Mouse (Mus musculus) ovary, postnatal 10 days (tissue): Measurements from ENCODE around the gene Rtbdn.
"Not testable (repeated sequence)": the region's sequence is repeated elsewhere in the genome, so short reads cannot be mapped to it uniquely, and the experiment has no call there.

Experiments
- DNase-seq: peaks from one replicate; pipeline ENCODE4 v3.0.0; 2022; ENCODE audit warnings: low spot score

Gene Rtbdn

DNA sequence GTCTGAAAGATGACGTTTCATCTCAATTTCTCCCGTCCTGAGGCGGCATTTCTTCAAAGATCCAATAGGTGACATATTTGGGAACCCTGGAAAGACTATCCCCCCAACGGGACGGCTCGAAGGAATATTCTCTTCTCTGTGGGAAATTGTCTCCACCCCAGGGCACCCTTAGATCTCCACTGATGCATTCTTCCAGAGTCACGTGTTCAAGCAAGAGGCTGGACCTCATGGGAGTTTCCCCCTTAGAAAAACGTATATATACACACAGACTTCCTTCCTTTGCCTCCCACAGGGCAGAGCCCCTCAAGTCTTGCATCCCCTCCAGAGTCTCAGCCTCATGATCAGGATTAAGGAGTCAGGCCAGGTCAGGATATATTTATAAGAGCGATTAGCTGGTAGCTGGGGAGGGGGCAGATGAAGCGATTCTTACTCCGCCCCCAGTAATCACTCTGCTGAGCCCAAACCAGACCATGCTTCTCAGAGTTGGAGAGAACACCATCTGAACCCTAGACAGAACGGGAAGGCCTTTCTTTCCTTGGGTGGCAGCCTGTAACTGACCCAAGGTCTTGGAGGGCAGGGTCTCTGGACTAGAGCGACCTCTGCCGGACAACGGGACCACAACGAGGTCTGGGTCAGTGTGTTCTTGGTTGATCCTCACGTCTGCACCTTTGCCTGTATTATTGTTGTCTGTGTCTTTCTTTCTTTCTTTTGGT is at the start of gene Rtbdn:
Gene Rtbdn (plus strand): TSS at position 464 of the 713 bp plus-strand sequence.
- no peak for DNase-seq

DNA sequence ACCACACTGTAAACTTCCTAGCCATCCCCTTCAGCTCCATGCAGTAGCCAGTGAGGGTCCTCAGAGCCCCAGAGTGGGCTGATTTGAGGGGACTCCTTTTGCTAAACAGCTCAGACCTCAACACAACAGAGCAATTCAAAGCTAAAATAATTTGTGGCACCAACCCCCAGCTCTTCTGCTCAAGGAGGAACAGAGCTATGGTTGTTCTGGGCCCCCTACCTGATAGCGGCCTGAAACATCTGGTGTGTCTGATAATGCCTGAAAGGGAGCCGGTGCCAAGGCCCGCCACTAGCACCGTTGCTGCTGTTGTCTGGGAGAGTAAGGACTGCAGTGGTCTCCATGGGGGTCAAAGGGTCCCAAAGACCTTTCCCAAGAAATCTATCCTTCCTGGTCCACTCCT is 45.7 kb upstream of the Rtbdn start:
- no peak for DNase-seq

DNA sequence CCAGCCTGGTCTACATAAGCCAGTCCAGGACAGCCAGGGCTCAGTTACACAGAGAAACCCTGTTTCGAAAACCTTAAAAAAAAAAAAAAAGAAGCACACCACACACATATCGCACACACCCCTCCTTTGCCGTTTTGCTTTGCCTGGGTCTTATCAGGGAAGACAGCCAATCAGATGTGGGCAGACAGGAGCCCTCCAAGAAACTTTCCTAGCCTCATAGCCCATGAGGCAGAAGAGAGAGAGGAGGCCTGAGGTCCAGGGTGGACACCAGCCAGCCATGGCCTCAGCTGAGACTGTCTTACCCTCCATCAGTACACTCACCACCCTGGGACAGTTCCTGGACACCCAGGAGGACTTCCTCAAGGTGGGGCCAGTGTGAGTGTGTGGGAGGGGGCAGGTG is 45.0 kb upstream of the Rtbdn start, which contains the start of gene Klf1:
Gene Klf1 (plus strand): TSS at position 177 of the 400 bp plus-strand sequence.
- DNase-seq = no peak

DNA sequence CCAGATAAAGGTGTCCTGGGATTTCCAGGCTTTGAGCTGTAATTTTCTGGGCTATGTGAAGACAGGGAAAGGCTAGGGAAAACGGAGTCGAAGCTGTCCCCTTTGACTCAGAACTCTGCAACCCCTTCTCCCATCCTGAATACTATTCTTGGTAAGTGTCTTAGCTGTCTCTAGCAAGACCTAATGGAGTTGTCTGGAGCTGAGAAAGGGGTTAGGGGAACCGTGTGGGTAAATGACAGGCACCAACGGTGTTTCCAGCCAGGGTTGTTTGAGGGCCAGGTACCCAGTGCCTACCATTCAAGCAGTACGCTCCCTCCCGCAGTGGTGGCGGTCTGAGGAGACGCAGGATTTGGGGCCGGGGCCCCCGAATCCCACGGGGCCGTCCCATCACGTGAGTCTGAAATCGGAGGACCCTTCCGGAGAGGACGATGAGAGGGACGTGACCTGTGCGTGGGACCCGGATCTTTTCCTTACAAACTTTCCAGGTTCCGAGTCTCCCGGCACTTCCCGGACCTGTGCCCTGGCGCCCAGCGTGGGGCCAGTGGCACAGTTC is 44.3 kb upstream of the Rtbdn start:
- no peak for DNase-seq

DNA sequence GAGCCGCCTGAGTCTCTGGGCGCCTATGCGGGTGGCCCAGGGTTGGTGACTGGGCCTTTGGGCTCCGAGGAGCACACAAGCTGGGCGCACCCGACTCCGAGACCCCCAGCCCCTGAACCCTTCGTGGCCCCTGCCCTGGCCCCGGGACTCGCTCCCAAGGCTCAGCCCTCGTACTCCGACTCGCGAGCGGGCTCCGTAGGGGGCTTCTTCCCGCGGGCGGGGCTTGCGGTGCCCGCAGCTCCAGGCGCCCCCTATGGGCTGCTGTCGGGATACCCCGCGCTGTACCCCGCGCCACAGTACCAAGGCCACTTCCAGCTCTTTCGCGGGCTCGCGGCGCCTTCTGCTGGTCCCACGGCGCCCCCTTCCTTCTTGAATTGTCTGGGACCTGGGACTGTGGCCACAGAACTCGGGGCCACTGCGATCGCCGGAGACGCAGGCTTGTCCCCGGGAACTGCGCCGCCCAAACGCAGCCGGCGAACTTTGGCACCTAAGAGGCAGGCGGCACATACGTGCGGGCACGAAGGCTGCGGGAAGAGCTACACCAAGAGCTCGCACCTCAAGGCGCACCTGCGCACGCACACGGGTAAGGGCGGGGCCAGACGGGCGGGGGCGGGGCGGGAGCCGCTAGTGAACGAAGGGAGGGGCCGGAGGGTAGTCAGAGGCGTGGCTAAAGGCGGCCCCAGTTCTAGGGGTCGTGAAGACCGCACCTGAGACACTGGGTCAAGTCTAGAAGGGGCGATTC is 43.7 kb upstream of the Rtbdn start:
- DNase-seq = peak; percentile 90

DNA sequence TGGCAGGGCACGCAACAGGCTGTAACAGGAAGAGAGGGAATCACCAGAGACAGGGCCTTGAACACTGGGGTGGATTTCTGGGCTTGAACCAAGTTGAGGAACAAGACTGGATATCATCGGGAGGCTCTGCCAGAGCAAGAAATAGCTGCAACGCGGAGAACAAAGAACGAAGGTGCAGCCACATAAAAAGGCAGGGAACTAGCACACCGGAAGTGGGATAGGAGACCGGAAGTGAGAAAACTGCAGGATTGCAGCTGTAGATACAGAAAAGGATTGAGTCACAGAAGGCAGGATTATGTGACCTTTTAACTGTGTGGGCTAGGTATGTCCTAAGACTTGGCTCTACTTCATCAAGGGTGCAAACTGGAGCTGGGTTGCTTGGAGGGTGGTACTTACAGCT is 42.4 kb upstream of the Rtbdn start:
- no peak for DNase-seq

DNA sequence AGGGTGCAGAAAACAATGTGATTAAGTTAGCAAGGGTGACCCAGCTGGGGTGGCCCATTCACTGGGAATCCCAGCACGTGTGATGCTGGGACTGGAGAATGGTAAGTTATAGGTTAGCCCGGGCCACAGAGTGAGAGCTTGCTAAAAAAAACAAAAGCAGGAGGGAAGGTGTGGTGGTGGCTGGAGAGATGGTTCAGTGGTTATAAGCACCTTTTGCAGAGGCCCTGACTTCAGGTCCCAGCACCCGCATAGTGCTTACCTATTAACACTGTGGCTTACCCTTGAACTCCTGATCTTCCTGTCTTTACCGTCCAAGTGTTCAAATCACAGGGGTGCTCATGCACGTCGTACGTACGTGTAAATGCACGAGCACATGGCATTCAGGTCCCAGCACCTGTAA is 39.8 kb upstream of the Rtbdn start:
- DNase-seq = no peak

DNA sequence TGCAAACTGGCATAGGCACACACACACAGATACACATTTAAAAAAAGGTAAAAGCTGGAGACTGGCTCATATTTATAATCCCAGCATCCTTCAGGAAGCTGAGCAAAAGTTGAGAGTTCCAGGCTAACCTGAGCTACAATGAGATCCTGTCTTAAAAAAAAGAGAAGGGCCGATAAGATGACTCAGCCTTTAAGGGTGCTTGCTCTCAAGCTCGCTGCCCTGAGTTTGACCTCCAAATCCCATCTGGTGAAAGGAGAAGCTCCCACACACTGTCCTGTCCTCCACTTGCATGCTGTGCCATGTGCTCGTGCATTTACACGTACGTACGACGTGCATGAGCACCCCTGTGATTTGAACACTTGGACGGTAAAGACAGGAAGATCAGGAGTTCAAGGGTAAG is 39.3 kb upstream of the Rtbdn start:
- DNase-seq = no peak

DNA sequence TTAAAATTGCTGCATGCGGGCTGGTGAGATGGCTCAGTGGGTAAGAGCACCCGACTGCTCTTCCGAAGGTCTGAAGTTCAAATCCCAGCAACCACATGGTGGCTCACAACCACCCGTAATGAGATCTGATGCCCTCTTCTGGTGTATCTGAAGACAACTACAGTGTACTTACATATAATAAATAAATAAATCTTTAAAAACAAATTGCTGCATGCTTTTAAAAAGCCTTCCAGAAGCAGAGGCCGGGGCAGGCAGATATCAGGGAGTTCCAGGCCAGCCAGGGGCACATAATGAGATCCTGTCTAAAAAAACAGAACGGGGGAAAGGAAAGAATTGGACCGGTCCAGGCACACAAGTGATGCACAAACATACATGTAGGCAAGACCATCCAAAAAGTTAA is 38.8 kb upstream of the Rtbdn start:
- DNase-seq = not testable (repeated sequence)

DNA sequence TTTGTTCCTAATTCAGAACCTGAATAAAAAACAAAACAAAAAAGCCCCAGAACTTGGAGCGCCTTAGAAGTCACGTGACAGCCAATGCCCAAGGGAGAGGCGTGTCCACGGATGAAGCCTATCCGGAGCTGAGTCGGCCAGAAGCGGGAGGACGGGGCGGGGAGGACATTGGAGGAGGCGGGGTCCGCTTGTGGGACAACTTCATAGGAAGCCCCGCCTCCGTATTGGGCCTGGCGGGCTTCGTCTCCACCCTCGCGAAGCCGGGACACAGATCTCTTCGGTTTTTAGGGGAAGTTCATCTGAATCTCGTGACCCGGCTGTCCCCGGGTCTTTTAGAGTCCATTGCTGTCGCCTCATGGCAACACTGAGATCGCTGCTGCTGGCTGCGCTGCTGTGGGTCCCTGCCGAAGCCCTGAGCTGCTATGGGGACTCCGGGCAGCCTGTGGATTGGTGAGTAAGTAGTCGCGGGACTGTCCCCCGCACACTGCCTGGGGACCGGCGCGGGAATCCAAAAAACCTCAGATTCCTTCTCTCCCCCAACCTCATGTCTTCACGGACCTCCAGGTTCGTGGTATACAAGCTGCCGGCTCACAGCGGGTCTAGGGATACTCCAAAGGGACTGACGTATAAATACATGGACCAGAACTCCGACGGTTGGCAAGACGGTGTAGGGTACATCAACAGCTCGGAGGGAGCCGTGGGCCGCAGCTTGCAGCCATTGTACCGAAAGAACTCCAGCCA is 38.2 kb upstream of the Rtbdn start, which contains the start of gene Dnase2a:
Gene Dnase2a (plus strand): TSS at position 140 of the 741 bp plus-strand sequence.
- peak; percentile 74 for DNase-seq

DNA sequence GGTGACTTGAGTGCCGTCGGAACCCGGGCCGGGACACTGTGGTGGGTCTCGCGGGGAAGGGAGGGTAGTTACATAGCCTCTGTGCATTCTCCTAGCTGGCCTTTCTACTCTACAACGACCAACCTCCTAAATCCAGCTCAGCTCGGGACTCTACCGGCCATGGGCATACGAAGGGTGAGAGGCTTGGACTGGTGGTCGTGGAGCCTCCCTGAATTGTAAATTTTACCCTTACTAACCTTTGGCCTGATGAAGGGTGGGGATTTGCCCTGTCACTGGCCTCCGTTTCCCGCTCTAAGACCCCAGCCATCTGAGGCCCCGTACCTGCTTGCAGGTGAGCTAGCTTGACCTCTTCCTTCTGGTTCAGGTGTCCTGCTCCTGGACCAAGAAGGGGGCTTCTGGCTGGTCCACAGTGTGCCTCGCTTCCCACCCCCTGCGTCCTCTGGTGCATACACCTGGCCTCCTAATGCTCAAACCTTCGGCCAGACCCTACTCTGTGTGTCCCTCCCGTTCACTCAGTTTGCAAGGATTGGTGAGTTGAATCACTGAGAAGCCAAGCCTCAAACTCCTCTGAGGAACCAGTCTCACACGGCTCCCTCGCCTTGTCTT is 37.5 kb upstream of the Rtbdn start:
- DNase-seq = no peak

DNA sequence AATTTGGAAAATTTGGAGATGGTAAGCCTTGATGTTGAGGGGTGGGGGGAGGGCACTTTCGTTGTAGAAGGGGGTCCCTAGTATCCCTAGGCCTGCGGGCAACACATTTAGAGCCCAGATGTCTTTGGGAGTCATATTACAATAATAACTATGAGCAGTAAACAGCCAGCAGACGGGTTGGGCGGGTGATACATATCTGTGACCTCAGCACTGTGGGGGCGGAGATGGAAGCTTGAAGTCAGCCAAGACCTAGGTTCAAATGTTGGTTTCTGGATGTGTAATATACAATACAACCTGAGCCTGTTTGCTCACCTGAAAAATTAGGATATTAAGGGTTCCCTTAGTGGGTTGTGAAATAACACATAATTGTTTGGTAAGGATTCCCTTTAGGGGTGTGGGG is 36.8 kb upstream of the Rtbdn start:
- no peak for DNase-seq

DNA sequence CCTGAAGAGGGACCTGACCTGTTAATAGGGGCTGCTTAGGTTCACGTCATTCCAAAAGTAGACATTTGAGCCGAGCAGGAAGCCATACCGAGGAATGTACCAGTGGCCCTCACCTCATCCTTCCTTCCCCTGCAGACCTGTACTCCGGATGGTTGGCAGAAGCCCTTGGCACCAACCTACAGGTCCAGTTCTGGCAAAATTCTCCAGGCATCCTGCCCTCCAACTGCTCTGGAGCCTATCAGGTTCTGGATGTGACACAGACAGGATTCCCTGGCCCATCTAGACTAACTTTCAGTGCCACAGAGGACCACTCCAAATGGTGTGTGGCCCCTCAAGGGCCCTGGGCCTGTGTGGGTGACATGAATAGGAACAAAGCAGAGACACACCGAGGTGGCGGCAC is 36.2 kb upstream of the Rtbdn start:
- DNase-seq = no peak

DNA sequence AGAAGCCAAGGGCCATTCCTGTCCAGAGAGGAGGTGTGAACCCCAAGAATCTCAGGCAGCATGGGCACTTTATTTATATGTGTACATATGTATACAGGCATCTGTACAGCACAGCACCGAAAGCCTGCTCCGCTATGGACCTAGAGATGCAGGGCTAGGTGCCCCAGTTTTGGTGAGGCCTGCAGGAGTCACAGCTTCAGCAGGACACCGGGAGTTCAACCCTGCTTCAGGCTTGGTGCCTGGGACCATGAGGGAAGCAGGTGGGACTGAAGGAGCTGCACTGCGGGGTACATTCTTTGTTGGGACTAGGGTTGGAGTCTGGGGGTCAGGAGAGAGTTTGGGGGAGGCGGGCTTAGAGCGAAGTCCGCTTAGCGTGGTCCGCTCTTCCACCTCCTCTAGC is 34.9 kb upstream of the Rtbdn start:
- DNase-seq = no peak

DNA sequence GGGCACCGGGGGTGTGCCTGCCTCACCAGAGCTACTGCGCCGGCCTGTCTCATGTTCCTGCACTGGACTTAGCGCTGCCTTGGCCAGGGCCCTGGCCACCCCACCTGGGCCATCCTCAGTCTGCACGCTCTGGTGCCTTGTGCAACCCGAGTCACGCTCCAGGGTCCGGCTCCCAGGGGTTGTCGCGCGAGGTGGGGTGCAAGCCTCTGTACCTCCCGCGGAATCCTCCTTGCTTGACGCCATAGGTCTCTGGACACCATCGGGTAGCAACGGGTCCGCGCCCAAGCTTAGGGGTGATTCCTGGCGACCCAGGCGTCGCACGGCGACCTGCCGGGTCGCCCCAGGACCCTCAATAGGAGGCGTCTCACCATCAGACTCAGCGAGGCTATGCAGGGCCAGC is 34.4 kb upstream of the Rtbdn start:
- DNase-seq = no peak

DNA sequence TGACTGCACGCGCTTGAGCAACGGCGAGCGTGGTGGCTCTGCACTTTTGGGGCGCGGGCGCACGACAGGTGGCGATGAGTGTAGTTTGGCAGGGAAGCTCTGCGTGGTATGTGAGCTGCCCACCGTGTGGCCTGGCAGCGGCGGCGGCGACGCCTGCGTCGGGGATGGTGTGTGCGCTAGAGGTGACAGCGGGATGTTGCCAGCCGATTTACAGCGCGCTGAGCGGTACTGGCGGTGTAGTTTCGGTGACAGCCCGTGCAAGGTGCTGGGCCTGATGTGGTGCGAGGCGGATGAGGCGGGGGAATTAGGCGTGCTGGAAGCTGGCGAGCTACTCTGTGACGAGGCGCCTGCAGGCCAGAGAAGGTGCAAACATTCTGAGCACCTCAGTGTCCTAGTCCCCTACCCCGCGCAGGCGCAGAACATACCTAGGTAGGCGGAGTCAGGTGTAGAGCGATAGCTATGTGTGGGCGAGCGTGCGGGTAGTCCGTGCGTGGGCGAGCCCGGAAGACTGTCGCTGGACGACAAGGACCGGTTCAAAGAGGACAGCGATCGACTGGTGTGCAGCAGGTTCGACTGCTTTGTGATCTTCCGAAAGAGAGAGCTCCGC is 33.8 kb upstream of the Rtbdn start:
- no peak for DNase-seq

DNA sequence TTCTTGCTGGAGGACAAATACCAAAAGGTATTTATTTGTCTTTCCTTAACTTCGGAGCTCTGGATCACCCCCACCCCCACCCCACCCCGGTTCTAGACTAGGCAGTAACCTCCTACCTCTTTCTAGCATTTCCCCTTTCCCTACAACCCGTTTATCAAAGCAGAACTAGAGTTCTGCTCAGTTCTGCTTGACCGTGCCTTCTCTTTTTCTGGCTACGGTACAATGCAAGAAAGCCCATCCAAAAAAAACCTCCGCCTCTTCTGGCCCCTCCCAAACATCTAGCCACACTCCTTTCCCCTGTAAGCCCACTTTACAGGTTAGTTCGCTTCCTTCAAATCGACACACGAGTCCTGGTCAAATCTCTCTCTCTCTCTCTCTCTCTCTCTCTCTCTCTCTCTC is 33.3 kb upstream of the Rtbdn start:
- no peak for DNase-seq

DNA sequence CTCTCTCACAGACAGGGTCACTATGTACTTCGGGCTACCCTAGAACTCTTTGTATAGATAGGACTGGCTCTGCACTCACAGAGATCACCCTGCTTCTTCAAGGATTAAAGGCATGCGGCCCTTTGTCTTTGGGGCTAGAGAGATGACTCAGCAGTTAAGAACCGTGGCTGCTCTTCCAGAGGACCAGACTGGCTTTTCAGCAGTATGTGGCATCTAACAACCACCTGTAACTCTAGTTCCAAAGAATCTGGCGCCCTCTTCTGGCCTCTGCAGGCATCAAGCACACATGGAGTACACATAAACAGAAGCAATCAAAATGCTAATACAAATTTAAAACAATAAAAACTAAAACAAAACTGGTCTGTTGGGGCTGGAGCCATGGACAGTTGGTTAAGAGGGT is 32.8 kb upstream of the Rtbdn start:
- no peak for DNase-seq

DNA sequence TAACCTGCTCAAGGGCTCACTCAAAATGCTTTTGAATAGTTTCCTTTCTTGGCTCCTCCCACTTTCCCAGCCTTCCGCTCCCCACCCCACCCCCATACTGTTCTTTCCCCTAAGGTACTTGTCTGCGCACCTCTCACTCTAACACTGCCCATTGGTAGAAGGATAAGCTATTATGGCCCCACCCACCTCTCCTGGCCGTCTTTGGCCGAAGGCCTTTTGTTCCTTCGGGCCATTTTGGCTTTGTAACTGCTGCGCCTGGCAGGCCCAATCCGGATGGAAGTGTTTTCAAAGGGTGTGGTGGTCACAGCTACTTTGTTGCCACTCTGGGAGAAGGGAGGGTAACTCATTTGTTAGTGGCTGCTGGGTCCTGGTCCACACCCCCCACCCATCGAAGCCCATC is 31.5 kb upstream of the Rtbdn start:
- DNase-seq = no peak

DNA sequence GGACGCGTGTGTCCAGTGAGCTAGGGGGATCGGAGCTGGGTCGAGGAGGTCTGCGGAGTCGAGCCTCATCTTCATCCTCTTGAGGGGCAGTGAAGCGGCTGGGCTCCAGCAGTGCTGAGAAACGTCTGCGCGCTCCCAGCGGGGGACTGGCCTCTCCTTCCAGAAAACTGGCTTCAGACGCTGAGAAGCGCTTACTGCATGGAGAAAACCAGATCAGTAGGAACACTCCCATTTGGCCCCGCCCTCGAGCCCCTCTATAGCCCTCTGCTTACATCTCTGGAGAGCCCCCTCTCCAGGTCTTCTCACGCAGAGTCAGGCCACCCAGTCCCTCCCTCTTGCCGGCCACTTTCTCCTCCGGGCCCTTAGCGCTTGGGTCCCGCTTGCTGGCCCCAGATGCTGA is 29.0 kb upstream of the Rtbdn start:
- no peak for DNase-seq

DNA sequence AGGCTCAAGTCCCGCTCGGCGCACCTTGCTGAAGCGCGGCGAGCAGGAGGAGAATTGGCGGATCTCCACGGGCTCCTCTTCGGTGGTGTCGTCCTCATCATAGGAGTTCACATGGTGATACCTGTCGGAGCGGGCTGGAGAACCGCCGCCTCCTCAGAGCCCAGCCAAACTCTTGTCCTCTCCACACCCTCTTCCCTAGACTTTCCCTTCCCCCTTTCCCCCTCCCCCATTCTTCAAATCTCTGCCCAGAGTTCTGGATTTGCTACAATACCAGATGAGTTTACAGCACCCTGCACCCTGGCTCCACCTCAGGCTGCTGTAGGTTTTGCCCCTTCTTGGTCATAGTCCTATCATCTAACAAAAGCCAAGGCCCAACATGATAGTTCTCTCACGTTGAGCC is 28.1 kb upstream of the Rtbdn start:
- DNase-seq = no peak

DNA sequence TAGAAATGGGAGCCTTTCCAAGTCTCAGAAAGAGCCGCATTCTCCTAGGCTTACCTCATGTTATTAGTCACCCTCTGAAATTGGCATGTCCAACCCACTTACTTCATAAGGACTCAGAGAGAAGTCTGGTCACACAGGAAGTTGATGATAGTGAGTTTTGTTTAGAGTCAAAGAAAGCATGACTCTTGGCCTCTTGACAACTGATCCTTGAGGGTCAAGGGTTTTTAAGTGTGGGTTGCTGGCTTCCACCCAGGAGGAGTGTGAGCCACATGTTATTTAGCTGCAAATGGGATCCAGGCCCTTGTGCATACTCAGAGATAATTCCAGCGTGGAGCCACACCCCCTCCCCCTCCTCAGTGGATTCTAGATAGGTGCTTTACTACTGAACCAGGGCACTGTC is 25.2 kb upstream of the Rtbdn start:
- DNase-seq = no peak
